Mouse (Mus musculus): Measurements from ENCODE around the gene Pex7. TPM values are rescaled to one million over a fixed set of nuclear protein-coding genes. Genes with fewer than 3 reads are reported as not detected.

The Pex7 gene
- polyA plus RNA-seq, 1 experiment from 2014 or later = 33.8 TPM

GRCm38 (mm10) chr10:19946644-19947043 is 39.2 kb upstream of the Pex7 start:
- Histone ChIP-seq H3K4me3 (ENCODE audit: low read depth, low read length) (no peak overlapping the region), H3K9ac (replicated peaks; ENCODE audit: low read depth, low read length) (no peak overlapping the region), H3K9me3 (ENCODE audit: control insufficient read depth, low read length) (no peaks in the 10 kb centered on the region), H3K36me3 (ENCODE audit: control insufficient read depth, insufficient read depth, low read length) (no peaks in the 10 kb centered on the region), H3K27ac (ENCODE audit: low read depth, low read length) (no peak overlapping the region), H3K4me2 (ENCODE audit: low read depth, low read length) (no peak overlapping the region), H3K27me3 (ENCODE audit: control insufficient read depth, insufficient read depth, low read length) (no peaks in the 10 kb centered on the region), H3K4me1 (ENCODE audit: control insufficient read depth, insufficient read depth, low read length) (no peaks in the 10 kb centered on the region)
- WGBS = 90% methylated on average over 6 of the region's 6 CpGs
- no peak for ATAC-seq (ENCODE audit: low read depth)

GRCm38 (mm10) chr10:19945651-19946050 is 38.2 kb upstream of the Pex7 start:
- H3K4me2 ChIP-seq (ENCODE audit: low read depth, low read length) = no peak overlapping the region
- no peaks in the 10 kb centered on the region for H3K4me1 ChIP-seq (ENCODE audit: control insufficient read depth, insufficient read depth, low read length)
- H3K4me3 ChIP-seq (ENCODE audit: low read depth, low read length) = no peak overlapping the region
- no peaks in the 10 kb centered on the region for H3K9me3 ChIP-seq (ENCODE audit: control insufficient read depth, low read length)
- H3K9ac ChIP-seq (replicated peaks; ENCODE audit: low read depth, low read length) = no peak overlapping the region
- H3K36me3 ChIP-seq (ENCODE audit: control insufficient read depth, insufficient read depth, low read length) = no peaks in the 10 kb centered on the region
- WGBS = 87% methylated on average over 7 of the region's 7 CpGs
- H3K27ac ChIP-seq (ENCODE audit: low read depth, low read length) = no peak overlapping the region
- no peaks in the 10 kb centered on the region for H3K27me3 ChIP-seq (ENCODE audit: control insufficient read depth, insufficient read depth, low read length)
- no peak for ATAC-seq (ENCODE audit: low read depth)

GRCm38 (mm10) chr10:19942621-19943020 is 35.1 kb upstream of the Pex7 start:
- Histone ChIP-seq H3K27ac (ENCODE audit: low read depth, low read length) (no peak overlapping the region), H3K9me3 (ENCODE audit: control insufficient read depth, low read length) (no peaks in the 10 kb centered on the region), H3K36me3 (ENCODE audit: control insufficient read depth, insufficient read depth, low read length) (no peaks in the 10 kb centered on the region), H3K9ac (replicated peaks; ENCODE audit: low read depth, low read length) (no peak overlapping the region), H3K4me3 (ENCODE audit: low read depth, low read length) (no peak overlapping the region), H3K4me2 (ENCODE audit: low read depth, low read length) (no peak overlapping the region), H3K4me1 (ENCODE audit: control insufficient read depth, insufficient read depth, low read length) (no peaks in the 10 kb centered on the region), H3K27me3 (ENCODE audit: control insufficient read depth, insufficient read depth, low read length) (no peaks in the 10 kb centered on the region)
- WGBS = 97% methylated on average over 3 of the region's 3 CpGs
- no peak for ATAC-seq (ENCODE audit: low read depth)

- no peaks in the 10 kb centered on the region for H3K27me3 ChIP-seq (ENCODE audit: control insufficient read depth, insufficient read depth, low read length)
- WGBS = 87% methylated on average over 9 of the region's 9 CpGs
Measured at GRCm38 (mm10) chr10:19941914-19942313, 34.4 kb upstream of the Pex7 start.

GRCm38 (mm10) chr10:19941063-19941462 is 33.6 kb upstream of the Pex7 start:
- H3K9ac ChIP-seq (replicated peaks; ENCODE audit: low read depth, low read length) = no peak overlapping the region
- no peak overlapping the region for H3K4me3 ChIP-seq (ENCODE audit: low read depth, low read length)
- WGBS = 72% methylated on average over 6 of the region's 6 CpGs
- no peaks in the 10 kb centered on the region for H3K27me3 ChIP-seq (ENCODE audit: control insufficient read depth, insufficient read depth, low read length)
- no peak for ATAC-seq (ENCODE audit: low read depth)
- H3K9me3 ChIP-seq (ENCODE audit: control insufficient read depth, low read length) = no peaks in the 10 kb centered on the region
- no peaks in the 10 kb centered on the region for H3K36me3 ChIP-seq (ENCODE audit: control insufficient read depth, insufficient read depth, low read length)
- H3K4me1 ChIP-seq (ENCODE audit: control insufficient read depth, insufficient read depth, low read length) = no peaks in the 10 kb centered on the region
- H3K27ac ChIP-seq (ENCODE audit: low read depth, low read length) = no peak overlapping the region
- H3K4me2 ChIP-seq (ENCODE audit: low read depth, low read length) = no peak overlapping the region

More at GRCm38 (mm10) chr10:19941914-19942313, 34.4 kb upstream of the Pex7 start:
- no peaks in the 10 kb centered on the region for H3K4me1 ChIP-seq (ENCODE audit: control insufficient read depth, insufficient read depth, low read length)
- no peak overlapping the region for H3K4me2 ChIP-seq (ENCODE audit: low read depth, low read length)
- H3K27ac ChIP-seq (ENCODE audit: low read depth, low read length) = no peak overlapping the region
- H3K36me3 ChIP-seq (ENCODE audit: control insufficient read depth, insufficient read depth, low read length) = no peaks in the 10 kb centered on the region
- ATAC-seq (ENCODE audit: low read depth) = no peak
- H3K9ac ChIP-seq (replicated peaks; ENCODE audit: low read depth, low read length) = no peak overlapping the region
- no peaks in the 10 kb centered on the region for H3K9me3 ChIP-seq (ENCODE audit: control insufficient read depth, low read length)
- no peak overlapping the region for H3K4me3 ChIP-seq (ENCODE audit: low read depth, low read length)

- Histone ChIP-seq H3K4me1 (ENCODE audit: control insufficient read depth, insufficient read depth, low read length) (no peaks in the 10 kb centered on the region), H3K4me3 (ENCODE audit: low read depth, low read length) (no peak overlapping the region), H3K9ac (replicated peaks; ENCODE audit: low read depth, low read length) (no peak overlapping the region), H3K9me3 (ENCODE audit: control insufficient read depth, low read length) (no peaks in the 10 kb centered on the region), H3K4me2 (ENCODE audit: low read depth, low read length) (no peak overlapping the region), H3K27me3 (ENCODE audit: control insufficient read depth, insufficient read depth, low read length) (no peaks in the 10 kb centered on the region), H3K36me3 (ENCODE audit: control insufficient read depth, insufficient read depth, low read length) (no peaks in the 10 kb centered on the region), H3K27ac (ENCODE audit: low read depth, low read length) (no peak overlapping the region)
- WGBS = 92% methylated on average over 8 of the region's 8 CpGs
- ATAC-seq (ENCODE audit: low read depth) = no peak
Measured at GRCm38 (mm10) chr10:19940626-19941025, 33.1 kb upstream of the Pex7 start.

- ATAC-seq (ENCODE audit: low read depth) = no peak
- no peaks in the 10 kb centered on the region for H3K27me3 ChIP-seq (ENCODE audit: control insufficient read depth, insufficient read depth, low read length)
- no peak overlapping the region for H3K4me3 ChIP-seq (ENCODE audit: low read depth, low read length)
- H3K4me2 ChIP-seq (ENCODE audit: low read depth, low read length) = no peak overlapping the region
- WGBS = 88% methylated on average over 7 of the region's 7 CpGs
- H3K4me1 ChIP-seq (ENCODE audit: control insufficient read depth, insufficient read depth, low read length) = no peaks in the 10 kb centered on the region
- no peak overlapping the region for H3K9ac ChIP-seq (replicated peaks; ENCODE audit: low read depth, low read length)
- no peak overlapping the region for H3K27ac ChIP-seq (ENCODE audit: low read depth, low read length)
- no peaks in the 10 kb centered on the region for H3K36me3 ChIP-seq (ENCODE audit: control insufficient read depth, insufficient read depth, low read length)
- H3K9me3 ChIP-seq (ENCODE audit: control insufficient read depth, low read length) = no peaks in the 10 kb centered on the region
Measured at GRCm38 (mm10) chr10:19940127-19940526, 32.6 kb upstream of the Pex7 start.

GRCm38 (mm10) chr10:19939282-19939705 is 31.8 kb upstream of the Pex7 start:
- H3K27me3 ChIP-seq (ENCODE audit: control insufficient read depth, insufficient read depth, low read length) = peaks cover under 1% of the 10 kb centered on the region; the same call in 1 of the 2 replicates
- H3K9ac ChIP-seq (replicated peaks; ENCODE audit: low read depth, low read length) = no peak overlapping the region
- H3K9me3 ChIP-seq (ENCODE audit: control insufficient read depth, low read length) = no peaks in the 10 kb centered on the region
- H3K36me3 ChIP-seq (ENCODE audit: control insufficient read depth, insufficient read depth, low read length) = no peaks in the 10 kb centered on the region
- ATAC-seq (ENCODE audit: low read depth) = no peak
- H3K27ac ChIP-seq (ENCODE audit: low read depth, low read length) = no peak overlapping the region
- H3K4me3 ChIP-seq (ENCODE audit: low read depth, low read length) = no peak overlapping the region
- no peak overlapping the region for H3K4me2 ChIP-seq (ENCODE audit: low read depth, low read length)
- H3K4me1 ChIP-seq (ENCODE audit: control insufficient read depth, insufficient read depth, low read length) = no peaks in the 10 kb centered on the region
- 70% methylated on average over 8 of the region's 8 CpGs for WGBS

- Histone ChIP-seq H3K9ac (replicated peaks; ENCODE audit: low read depth, low read length) (no peak overlapping the region), H3K4me2 (ENCODE audit: low read depth, low read length) (no peak overlapping the region), H3K4me3 (ENCODE audit: low read depth, low read length) (no peak overlapping the region), H3K27me3 (ENCODE audit: control insufficient read depth, insufficient read depth, low read length) (peaks cover 3% of the 10 kb centered on the region; the same call in 1 of the 2 replicates), H3K4me1 (ENCODE audit: control insufficient read depth, insufficient read depth, low read length) (no peaks in the 10 kb centered on the region), H3K36me3 (ENCODE audit: control insufficient read depth, insufficient read depth, low read length) (no peaks in the 10 kb centered on the region), H3K9me3 (ENCODE audit: control insufficient read depth, low read length) (no peaks in the 10 kb centered on the region), H3K27ac (ENCODE audit: low read depth, low read length) (no peak overlapping the region)
- 71% methylated on average over 6 of the region's 6 CpGs for WGBS
- no peak for ATAC-seq (ENCODE audit: low read depth)
Measured at GRCm38 (mm10) chr10:19938738-19939137, 31.2 kb upstream of the Pex7 start.

Data from neural tube, embryonic 14.5 days (tissue).